Mouse (Mus musculus) large intestine, adult 2 months (tissue): ENCODE measurements around the gene Hspb9. TPM values are rescaled to one million over a fixed set of nuclear protein-coding genes. Genes with fewer than 3 reads are reported as not detected.

Experiments
- DNase-seq: peaks from one replicate; pipeline ENCODE4 v3.0.0-alpha.2; 2012; ENCODE audit warnings: low read depth, low spot score
- WGBS: fragments of 180-500 bp; shearing (Covaris S2); methylation state at CpG from one replicate; pipeline ENCODE4 v1.1.7; 2018; 5-methylcytosine and 5-hydroxymethylcytosine counted together
- polyA plus RNA-seq: library from polyadenylated mRNA; depleted of rRNA; stranded (reverse); fragments of >200 nt; gene quantifications from 2 replicates; pipeline ENCODE4 v1.2.3, GENCODE M21; 2012

The Hspb9 gene
- polyA plus RNA-seq, 1 experiment: not detected

GRCm38 (mm10) chr11:100703851-100704531 lies 9.7 kb upstream of the Hspb9 start, which contains the start of gene Dhx58:
Gene Dhx58 (minus strand): TSS chr11:100704271.
- 16% methylated on average over 7 of the region's 7 CpGs for WGBS
- DNase-seq: no peak

DNA sequence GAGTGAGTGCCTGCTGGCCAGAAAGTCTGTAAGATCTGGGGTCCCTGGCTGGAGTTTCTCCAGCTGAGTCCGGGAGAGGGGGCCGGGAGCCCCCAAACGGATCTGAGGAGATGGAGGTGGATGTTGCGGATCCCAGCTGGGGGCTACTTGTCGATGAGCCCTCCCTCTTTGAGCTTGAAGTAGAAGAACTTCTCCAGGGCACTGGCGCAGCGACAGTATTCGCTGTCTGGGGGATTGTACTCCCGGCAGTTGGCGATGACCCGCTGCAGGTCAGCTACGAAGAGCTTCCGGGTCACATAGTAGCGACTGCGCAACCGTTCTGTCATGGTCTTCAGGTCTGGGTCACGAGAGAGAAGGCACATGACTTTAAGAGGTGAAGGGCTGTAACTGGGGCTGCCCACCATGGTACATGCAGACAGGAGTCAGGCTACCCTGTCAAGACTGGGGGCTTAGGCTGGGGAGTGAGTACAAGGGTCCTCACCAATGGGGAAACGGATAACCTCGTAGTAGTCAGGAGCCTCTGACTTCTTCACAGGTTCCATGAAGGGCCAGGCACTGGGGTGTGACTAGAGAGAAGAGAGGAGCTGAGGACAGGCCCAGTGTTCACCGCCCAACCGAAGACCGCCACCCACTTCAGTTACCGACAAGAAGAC lies 8.4 kb upstream of the Hspb9 start:
- 93% methylated on average over 23 of the region's 23 CpGs for WGBS
- DNase-seq: no peak

- 97% methylated on average over 9 of the region's 9 CpGs for WGBS
- no peak for DNase-seq
These were observed 4.3 kb upstream of the Hspb9 start for GRCm38 (mm10) chr11:100709201-100709810.

DNA sequence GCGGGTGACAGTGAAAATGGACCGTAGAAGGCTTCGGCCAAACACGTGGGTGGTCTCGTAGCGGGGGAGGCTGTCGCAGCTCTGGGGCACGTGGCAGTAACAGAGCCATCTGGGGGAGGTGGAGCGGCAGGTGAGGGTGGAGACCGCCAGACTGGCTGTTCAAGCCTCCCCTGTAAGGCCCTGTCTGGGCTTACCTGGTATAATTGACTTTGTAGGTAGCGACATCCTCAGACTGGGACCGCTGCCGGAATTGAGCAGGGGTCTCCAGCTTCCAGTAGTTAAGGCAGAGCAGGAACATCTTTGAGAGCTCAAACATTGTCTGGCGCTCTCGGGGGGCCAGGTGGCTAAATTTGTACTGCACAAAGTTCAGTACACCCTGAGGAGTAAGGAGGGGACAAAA lies 3.1 kb upstream of the Hspb9 start:
- no peak for DNase-seq
- 90% methylated on average over 15 of the region's 15 CpGs for WGBS

- WGBS: 65% methylated on average over 4 of the region's 4 CpGs
- no peak for DNase-seq
These were observed 2.7 kb upstream of the Hspb9 start for GRCm38 (mm10) chr11:100710977-100711376.

DNA sequence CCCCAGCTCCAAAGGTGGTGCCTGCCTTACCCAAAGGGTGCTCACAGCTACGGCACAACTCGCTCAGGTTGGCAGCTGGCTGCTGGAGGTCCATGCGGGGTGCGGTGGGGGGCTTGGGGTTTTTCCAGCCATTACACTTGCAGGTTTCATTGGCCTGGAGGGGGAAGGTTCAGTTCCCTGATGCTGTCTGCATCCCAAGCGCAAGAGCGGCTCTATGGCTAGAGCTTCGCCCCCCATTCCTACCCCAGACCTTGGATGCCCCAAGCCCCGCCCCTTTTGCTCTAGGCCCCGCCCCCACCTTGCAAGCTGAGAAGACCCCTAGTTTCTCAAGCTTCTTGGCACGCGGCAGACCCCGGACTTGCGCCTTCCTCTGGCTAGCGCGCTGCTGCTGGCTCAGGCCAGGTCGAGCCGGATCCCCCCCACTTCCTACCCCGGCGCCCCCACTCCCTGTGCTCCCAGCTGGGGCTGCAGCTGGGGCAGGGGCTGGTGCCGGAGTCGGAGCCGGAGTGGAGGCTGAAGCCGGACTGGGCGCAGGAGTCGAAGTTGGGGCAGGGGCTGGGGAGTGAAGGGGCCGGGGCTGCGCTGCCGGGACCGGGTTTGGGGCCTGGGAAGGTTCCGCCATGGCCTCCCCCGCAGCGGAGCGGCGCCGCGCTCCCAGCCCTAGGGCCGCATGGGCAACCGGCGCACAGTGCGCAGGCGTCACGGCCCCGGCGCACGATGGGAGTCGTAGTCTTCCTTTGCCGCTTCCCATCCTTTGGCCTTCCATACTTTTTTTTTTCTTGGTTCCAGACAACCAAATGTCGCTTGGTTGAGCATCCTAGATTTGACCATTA lies 1.7 kb upstream of the Hspb9 start, which contains the start of gene Kat2a:
Gene Kat2a, minus strand, starts transcription at position 683 of the 833 bp plus-strand sequence.
- peak; percentile 61 for DNase-seq
- WGBS: 2% methylated on average over 47 of the region's 48 CpGs

- 88% methylated on average over 4 of the region's 4 CpGs for WGBS
- DNase-seq: no peak
These were observed 476 bp upstream of the Hspb9 start for GRCm38 (mm10) chr11:100713174-100713573.

DNA sequence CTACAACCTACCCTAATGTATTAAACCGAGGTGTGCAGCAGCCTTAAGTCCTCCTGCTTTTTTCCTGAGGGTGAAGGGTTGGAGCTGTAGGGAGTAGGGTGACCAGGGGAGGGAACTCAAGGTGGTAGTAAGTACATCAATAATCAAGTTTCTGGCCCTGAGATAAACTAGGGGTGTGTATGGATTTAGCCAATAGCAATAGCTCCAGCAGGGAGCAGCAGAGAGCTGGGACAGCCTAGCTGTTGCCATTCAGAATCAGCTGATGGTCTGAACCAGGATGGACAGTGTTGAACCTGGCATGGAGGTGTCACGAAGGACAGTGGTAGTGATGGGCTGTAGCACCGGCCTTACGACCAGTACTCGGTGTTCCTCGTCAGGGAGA lies 875 bp downstream of the Hspb9 start:
- WGBS: 56% methylated on average over 6 of the region's 6 CpGs

GRCm38 (mm10) chr11:100714948-100715347 lies 1.3 kb downstream of the Hspb9 start:
- DNase-seq: no peak
- 86% methylated on average over 6 of the region's 6 CpGs for WGBS

More for the DNA sequence above, 875 bp downstream of the Hspb9 start:
- no peak for DNase-seq

- WGBS: 77% methylated on average over 3 of the region's 3 CpGs
- no peak for DNase-seq
These were observed 3.0 kb downstream of the Hspb9 start for GRCm38 (mm10) chr11:100716649-100717048.

DNA sequence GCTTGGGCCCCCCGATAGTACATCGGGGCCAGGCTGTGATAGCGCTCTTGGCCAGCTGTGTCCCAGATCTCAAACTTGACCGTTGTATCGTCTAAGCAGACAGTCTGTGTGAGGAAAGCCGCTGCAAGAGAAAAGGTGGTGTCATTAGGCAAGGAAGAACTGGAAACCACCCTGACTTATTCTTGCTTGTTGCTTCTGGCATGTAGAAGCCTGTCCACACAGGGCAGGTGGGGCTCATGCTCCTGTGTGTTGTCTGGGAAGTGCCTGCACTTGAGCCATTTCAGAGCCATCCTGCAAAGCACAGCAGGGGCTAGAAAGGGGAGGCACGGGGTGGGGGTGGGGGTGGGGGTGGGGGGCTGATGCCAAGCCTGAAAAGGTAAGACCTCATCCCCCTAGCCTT lies 4.8 kb downstream of the Hspb9 start:
- no peak for DNase-seq
- 97% methylated on average over 7 of the region's 7 CpGs for WGBS

DNA sequence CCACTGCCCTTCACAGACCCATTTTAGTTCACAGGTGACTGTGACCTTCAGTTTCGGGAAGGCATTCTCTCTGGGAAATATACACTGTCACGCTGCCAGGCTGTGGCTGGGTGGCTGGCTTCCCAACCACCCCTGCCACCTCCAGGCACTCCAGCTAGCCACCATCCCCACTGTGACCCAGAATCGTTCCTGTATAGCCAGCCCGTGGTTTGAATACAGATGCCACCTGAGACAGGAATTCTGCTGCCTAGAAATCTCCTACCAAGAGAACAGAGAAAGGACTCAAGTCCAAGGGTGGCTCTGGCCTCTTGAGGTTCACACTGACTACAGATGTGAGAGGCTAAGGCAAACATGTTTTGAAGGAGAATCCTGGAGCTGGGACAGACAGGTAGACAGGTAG lies 5.2 kb downstream of the Hspb9 start:
- 87% methylated on average over 4 of the region's 4 CpGs for WGBS
- no peak for DNase-seq

- DNase-seq: no peak
- WGBS: 80% methylated on average over 3 of the region's 3 CpGs
These were observed 5.7 kb downstream of the Hspb9 start for GRCm38 (mm10) chr11:100719312-100719711.

DNA sequence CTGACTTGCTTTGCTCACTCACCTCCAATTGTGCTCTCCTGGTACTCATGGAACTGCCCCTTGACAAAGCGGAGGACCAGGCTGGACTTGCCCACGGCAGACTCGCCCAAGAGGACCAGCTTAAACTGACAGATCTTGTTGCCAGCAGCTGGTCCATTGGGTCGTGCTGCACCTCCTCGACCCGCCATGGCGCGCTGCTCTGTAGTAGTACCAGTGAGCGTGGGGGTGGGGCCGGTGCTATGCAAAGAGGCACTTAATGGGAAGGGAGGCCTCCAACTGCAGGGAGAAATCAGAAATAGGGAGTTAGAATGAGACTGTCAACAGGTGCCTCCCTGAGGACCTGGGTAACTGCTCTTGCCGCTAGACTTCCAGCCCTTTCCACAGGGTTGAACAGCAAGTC lies 6.2 kb downstream of the Hspb9 start:
- WGBS: 87% methylated on average over 11 of the region's 11 CpGs
- DNase-seq: no peak

- no peak for DNase-seq
- 48% methylated on average over 5 of the region's 5 CpGs for WGBS
These were observed 6.7 kb downstream of the Hspb9 start for GRCm38 (mm10) chr11:100720345-100720744.

DNA sequence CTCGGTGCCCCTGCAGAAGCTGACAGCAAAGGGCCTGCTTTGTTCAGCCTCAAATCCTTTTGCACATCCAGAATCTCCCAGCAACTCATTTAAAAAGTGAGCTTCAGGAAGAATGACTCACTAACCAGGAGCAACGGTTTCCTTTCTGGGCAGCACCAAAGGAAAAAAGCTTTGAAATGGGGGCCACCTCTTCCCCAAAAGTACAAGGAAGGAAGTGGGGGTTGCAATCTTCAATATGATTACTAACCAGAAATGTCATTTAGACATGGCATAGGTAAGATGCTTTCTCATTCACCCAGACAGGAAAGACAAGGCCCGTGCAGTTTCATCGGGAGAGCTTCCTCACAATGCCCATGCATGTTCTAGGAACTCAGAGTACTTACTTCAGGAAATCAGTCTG lies 7.6 kb downstream of the Hspb9 start:
- DNase-seq: no peak
- WGBS: 56% methylated on average over 4 of the region's 4 CpGs

- 63% methylated on average over 8 of the region's 8 CpGs for WGBS
- no peak for DNase-seq
These were observed 8.3 kb downstream of the Hspb9 start for GRCm38 (mm10) chr11:100721776-100722492.

DNA sequence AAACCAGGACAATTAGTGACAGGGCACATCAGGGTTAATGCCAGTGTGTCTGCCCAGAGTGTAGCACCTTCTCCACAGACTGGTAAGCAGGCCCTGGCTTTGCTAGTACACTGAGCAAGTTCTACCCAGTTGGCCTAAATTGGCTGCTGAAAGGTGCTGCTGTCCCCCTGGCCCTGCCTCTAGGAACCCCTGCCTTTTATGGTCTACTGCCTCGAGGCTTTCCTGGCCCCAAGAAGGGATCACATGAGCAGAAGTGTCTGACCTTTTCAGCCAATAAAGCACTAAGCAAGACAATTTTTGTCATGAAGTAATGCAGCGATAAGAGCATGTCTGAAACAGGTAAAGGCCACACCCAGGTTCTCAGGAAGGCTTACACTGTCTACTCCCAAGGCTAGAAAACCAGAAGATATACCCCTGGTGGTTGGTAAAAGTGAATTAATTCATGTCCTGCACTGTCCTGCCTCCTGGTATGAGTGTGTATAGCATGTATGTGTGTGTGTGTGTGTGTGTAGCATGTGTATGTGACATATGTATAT lies 8.9 kb downstream of the Hspb9 start:
- no peak for DNase-seq
- 32% methylated on average over 2 of the region's 2 CpGs for WGBS

DNA sequence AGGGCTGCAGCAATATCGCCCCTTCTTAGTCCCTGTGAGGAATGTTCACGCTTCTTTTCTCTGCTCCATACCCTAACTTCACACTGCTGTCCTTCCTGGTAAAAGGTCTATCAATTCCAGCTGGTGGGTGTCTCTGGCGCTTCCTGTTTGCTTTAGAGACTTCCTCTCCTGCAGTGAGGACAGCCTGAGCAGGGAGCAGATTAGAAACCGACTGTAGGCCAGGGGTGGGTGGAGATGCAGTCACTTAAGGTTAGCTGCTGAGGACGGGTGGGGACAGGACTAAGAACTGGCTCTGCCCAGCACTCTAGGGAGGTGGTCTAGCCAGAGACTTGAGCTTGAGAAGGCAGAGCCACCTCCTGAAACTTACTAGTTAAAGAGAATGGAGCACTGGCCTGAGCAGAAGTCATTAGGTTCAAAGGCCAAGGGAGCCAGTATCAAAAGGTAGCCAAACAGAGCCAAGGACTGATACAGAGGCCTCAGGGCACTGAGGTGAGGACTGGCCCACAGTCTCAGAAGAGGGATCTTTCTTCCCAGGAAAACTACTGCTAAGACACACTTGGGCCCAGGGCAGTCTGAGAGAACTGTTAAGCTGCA lies 11.4 kb downstream of the Hspb9 start:
- whole genome bisulfite sequencing: 28% methylated on average over 5 of the region's 5 CpGs
- DNase-seq: no peak
